ENCODE assay signal across 26 mouse cellular contexts in genomic region chr2:134067404-134067803, GRCm38 (mm10).
DNase-seq lines count a peak whose midpoint lies in the region; ATAC-seq and TF ChIP-seq lines count a peak whose summit lies in the region.
"Had no signal": no experiment of that assay in that cellular context is flagged by ENCODE, and none has a peak within 500 bp of the region (broad histone marks: within the 10 kb centered on the region; RNA-seq: fewer than 3 reads in every experiment).

No protein-coding gene starts in this region.

- no peak for ATAC-seq in midbrain, embryonic 12.5 days (ENCODE audit: low FRiP score, low read depth)
- no peak for ATAC-seq in midbrain, embryonic 14.5 days (ENCODE audit: low FRiP score, low TSS enrichment)
- ATAC-seq in common myeloid progenitor, adult 5-6 weeks (replicated peaks; ENCODE audit: low read depth, poor library complexity, severe bottlenecking), result peak; percentile 39; the same call in 1 of the 2 replicates
- ATAC-seq in limb, embryonic 15.5 days (ENCODE audit: insufficient number of reproducible peaks, low FRiP score, low TSS enrichment, low read depth), result no peak
- ATAC-seq in midbrain, postnatal 0 days (ENCODE audit: low FRiP score), result no peak
- ATAC-seq: Patski had no signal

- no peak overlapping the region for H3K4me3 ChIP-seq in midbrain, embryonic 12.5 days
- no peak overlapping the region for H3K4me3 ChIP-seq in midbrain, embryonic 14.5 days (replicated peaks; ENCODE audit: low read depth, low read length)
- H3K4me3 ChIP-seq in limb, embryonic 15.5 days, result no peak overlapping the region
- H3K4me3 ChIP-seq in midbrain, postnatal 0 days (ENCODE audit: low read depth, low read length), result no peak overlapping the region
- H3K4me3 ChIP-seq: forebrain, embryonic 10.5 days; forebrain, embryonic 13.5 days; gastrocnemius, adult 2 months; heart, adult 2 months; heart, embryonic 10.5 days; heart, embryonic 13.5 days had no signal

- peaks cover 5% of the 10 kb centered on the region; the same call in 1 of the 2 replicates for H3K4me1 ChIP-seq in midbrain, embryonic 12.5 days
- H3K4me1 ChIP-seq in midbrain, embryonic 14.5 days (ENCODE audit: control insufficient read depth, insufficient read depth, low read length), result no peaks in the 10 kb centered on the region; the same call in 1 of the 2 replicates
- no peaks in the 10 kb centered on the region for H3K4me1 ChIP-seq in limb, embryonic 15.5 days
- H3K4me1 ChIP-seq in midbrain, postnatal 0 days (ENCODE audit: insufficient read depth, low read length), result 0 out of 2 replicates have a peak, but pooled peaks cover 4% of the 10 kb centered on the region
- H3K4me1 ChIP-seq: heart, embryonic 10.5 days; heart, embryonic 13.5 days had no signal

- no peak overlapping the region for H3K9ac ChIP-seq in midbrain, embryonic 12.5 days (replicated peaks)
- no peak overlapping the region for H3K9ac ChIP-seq in midbrain, embryonic 14.5 days (replicated peaks; ENCODE audit: low read length)
- H3K9ac ChIP-seq in limb, embryonic 15.5 days, result no peak overlapping the region
- H3K9ac ChIP-seq in midbrain, postnatal 0 days (replicated peaks; ENCODE audit: low read length, poor library complexity, severe bottlenecking), result no peak overlapping the region
- H3K9ac ChIP-seq: forebrain, embryonic 13.5 days; heart, embryonic 13.5 days; hindbrain, embryonic 14.5 days had no signal

- no peaks in the 10 kb centered on the region for H3K27me3 ChIP-seq in midbrain, embryonic 12.5 days
- H3K27me3 ChIP-seq in midbrain, embryonic 14.5 days (ENCODE audit: control insufficient read depth, insufficient read depth, low read length), result no peaks in the 10 kb centered on the region
- no peaks in the 10 kb centered on the region for H3K27me3 ChIP-seq in limb, embryonic 15.5 days
- H3K27me3 ChIP-seq in midbrain, postnatal 0 days (ENCODE audit: insufficient read depth, low read length), result no peaks in the 10 kb centered on the region
- H3K27me3 ChIP-seq: CH12.LX; forebrain, embryonic 13.5 days; heart, embryonic 13.5 days; Patski had no signal

- TF ChIP-seq CTCF in midbrain, postnatal 0 days (IDR thresholded peaks at IDR 0.05), result no peak

- WGBS in midbrain, embryonic 12.5 days, result 87% methylated on average over 1 of the region's 1 CpGs
- WGBS in midbrain, embryonic 14.5 days, result 95% methylated on average over 1 of the region's 1 CpGs
- 96% methylated on average over 1 of the region's 1 CpGs for WGBS in limb, embryonic 15.5 days
- 97% methylated on average over 1 of the region's 1 CpGs for WGBS in midbrain, postnatal 0 days

- H3K27ac ChIP-seq in midbrain, embryonic 12.5 days (replicated peaks), result 0 out of 2 replicates have a peak overlapping the region, but pooled peaks have one; percentile 15
- H3K27ac ChIP-seq in midbrain, embryonic 14.5 days (replicated peaks; ENCODE audit: low read depth, low read length), result no peak overlapping the region; the same call in 1 of the 2 replicates
- 0 out of 2 replicates have a peak overlapping the region, but pooled peaks have one; percentile 24 for H3K27ac ChIP-seq in limb, embryonic 15.5 days
- 0 out of 2 replicates have a peak overlapping the region, but pooled peaks have one; percentile 12 for H3K27ac ChIP-seq in midbrain, postnatal 0 days (ENCODE audit: low read depth, low read length)
- H3K27ac ChIP-seq: forebrain, embryonic 10.5 days; forebrain, embryonic 13.5 days; gastrocnemius, adult 2 months; heart, adult 2 months; heart, embryonic 10.5 days; heart, embryonic 13.5 days; hindbrain, embryonic 14.5 days; hindbrain, postnatal 0 days had no signal

- no peak for DNase-seq in midbrain, embryonic 14.5 days
- DNase-seq in midbrain, postnatal 0 days (ENCODE audit: low spot score), result no peak
- DNase-seq in cerebellum, adult 9-11 months, result no peak
- DNase-seq in heart, adult 11 months, result no peak
- DNase-seq: adrenal gland, postnatal 36 days; B cell, adult 2 months; cerebellum, adult 18-20 months; cerebellum, adult 9-10 months; cerebellum, postnatal 36 days; gastrocnemius, adult 2 months; gastrocnemius, postnatal 14 days; heart, adult 2 months; heart, postnatal 14 days; heart, postnatal 4 days had no signal

- no peaks in the 10 kb centered on the region for H3K9me3 ChIP-seq in midbrain, embryonic 12.5 days
- H3K9me3 ChIP-seq in midbrain, embryonic 14.5 days (ENCODE audit: control insufficient read depth, low read length), result no peaks in the 10 kb centered on the region
- no peaks in the 10 kb centered on the region for H3K9me3 ChIP-seq in limb, embryonic 15.5 days
- H3K9me3 ChIP-seq in midbrain, postnatal 0 days (ENCODE audit: low read length), result no peaks in the 10 kb centered on the region
- H3K9me3 ChIP-seq: forebrain, embryonic 10.5 days; forebrain, embryonic 13.5 days; heart, embryonic 10.5 days; heart, embryonic 13.5 days had no signal

- no peak overlapping the region for H3K4me2 ChIP-seq in midbrain, embryonic 12.5 days (replicated peaks)
- H3K4me2 ChIP-seq in midbrain, embryonic 14.5 days (ENCODE audit: low read length), result no peak overlapping the region
- no peak overlapping the region for H3K4me2 ChIP-seq in limb, embryonic 15.5 days
- H3K4me2 ChIP-seq in midbrain, postnatal 0 days (ENCODE audit: low read depth, low read length, poor library complexity, severe bottlenecking), result no peak overlapping the region
- H3K4me2 ChIP-seq: forebrain, embryonic 13.5 days; heart, embryonic 13.5 days; hindbrain, embryonic 14.5 days had no signal

- no peaks in the 10 kb centered on the region for H3K36me3 ChIP-seq in midbrain, embryonic 12.5 days
- H3K36me3 ChIP-seq in midbrain, embryonic 14.5 days (ENCODE audit: control insufficient read depth, insufficient read depth, low read length), result no peaks in the 10 kb centered on the region
- H3K36me3 ChIP-seq in limb, embryonic 15.5 days, result no peaks in the 10 kb centered on the region
- no peaks in the 10 kb centered on the region for H3K36me3 ChIP-seq in midbrain, postnatal 0 days (ENCODE audit: insufficient read depth, low read length)
- H3K36me3 ChIP-seq: forebrain, embryonic 10.5 days; G1E; heart, embryonic 10.5 days; heart, embryonic 13.5 days had no signal
